Mouse (Mus musculus) testis, postnatal 10 days (tissue): ENCODE results near the gene Il22ra1.

Experiments
- DNase-seq: peaks from one replicate; pipeline ENCODE4 v3.0.0; 2021; ENCODE audit warnings: low spot score

The Il22ra1 gene

GRCm38 (mm10) chr4:135771592-135771991 is 43.6 kb downstream of the Il22ra1 start:
- no peak for DNase-seq

- DNase-seq: no peak
Measured at GRCm38 (mm10) chr4:135772671-135773070, 44.7 kb downstream of the Il22ra1 start.

GRCm38 (mm10) chr4:135774496-135774895 is 46.5 kb downstream of the Il22ra1 start:
- DNase-seq: no peak

- no peak for DNase-seq
Measured at GRCm38 (mm10) chr4:135776850-135777249, 48.9 kb downstream of the Il22ra1 start.

GRCm38 (mm10) chr4:135779661-135780060 is 51.7 kb downstream of the Il22ra1 start:
- DNase-seq: no peak

- no peak for DNase-seq
Measured at GRCm38 (mm10) chr4:135780255-135780654, 52.3 kb downstream of the Il22ra1 start.

- no peak for DNase-seq
Measured at GRCm38 (mm10) chr4:135781304-135781703, 53.3 kb downstream of the Il22ra1 start.

GRCm38 (mm10) chr4:135786581-135786980 is 58.6 kb downstream of the Il22ra1 start:
- DNase-seq: no peak

- DNase-seq: no peak
Measured at GRCm38 (mm10) chr4:135787271-135787670, 59.3 kb downstream of the Il22ra1 start.

GRCm38 (mm10) chr4:135789135-135789534 is 61.2 kb downstream of the Il22ra1 start:
- DNase-seq: no peak

GRCm38 (mm10) chr4:135792821-135793220 is 64.8 kb downstream of the Il22ra1 start:
- DNase-seq: no peak

- peak; percentile 82 for DNase-seq
Measured at GRCm38 (mm10) chr4:135797931-135798330, 70.0 kb downstream of the Il22ra1 start.

- DNase-seq: peak; percentile 95
Measured at GRCm38 (mm10) chr4:135801543-135801942, 73.6 kb downstream of the Il22ra1 start.
